Mouse (Mus musculus): ENCODE data around the gene Arhgap19. TPM values are rescaled to one million over a fixed set of nuclear protein-coding genes. Genes with fewer than 3 reads are reported as not detected.

The Arhgap19 gene
- total and polyA plus RNA-seq, 3 experiments = 20.4 to 36.8 (median 30.1) TPM

GRCm38 (mm10) chr19:41807497-41807896 lies 5.7 kb upstream of the Arhgap19 start:
- no peaks in the 10 kb centered on the region for H3K27me3 ChIP-seq (replicated peaks)
- H3K36me3 ChIP-seq (replicated peaks in 1 of 2; ENCODE audit: control insufficient read depth in 1 of 2, insufficient read depth in 1 of 2, low read length in 1 of 2) = no peaks in the 10 kb centered on the region
- peaks cover 7% of the 10 kb centered on the region for H3K9me3 ChIP-seq (replicated peaks; ENCODE audit: low read length)
- no peak overlapping the region for H3K9ac ChIP-seq (ENCODE audit: insufficient read depth, low read depth)
- TF ChIP-seq TBP (conservative IDR thresholded peaks at IDR 0.05; ENCODE audit: low read depth, low read length) = no peak
- no peak for TF ChIP-seq IRF4 (IDR thresholded peaks at IDR 0.05; ENCODE audit: low read depth, low read length)
- no peak for TF ChIP-seq MYC (IDR thresholded peaks at IDR 0.05; ENCODE audit: low read depth, low read length)
- no peak for TF ChIP-seq PAX5 (IDR thresholded peaks at IDR 0.05; ENCODE audit: low read length)
- TF ChIP-seq JUND (conservative IDR thresholded peaks at IDR 0.05; ENCODE audit: low read depth, low read length) = no peak
- TF ChIP-seq CHD2 (IDR thresholded peaks at IDR 0.05; ENCODE audit: low read length) = no peak
- TF ChIP-seq POLR2A (IDR thresholded peaks at IDR 0.05; ENCODE audit: low read depth, low read length) = no peak
- no peak for TF ChIP-seq UBTF (IDR thresholded peaks at IDR 0.05; ENCODE audit: low read depth, low read length)
- no peak for TF ChIP-seq HCFC1 (IDR thresholded peaks at IDR 0.05; ENCODE audit: low read depth, low read length)
- H3K4me1 ChIP-seq (ENCODE audit: control insufficient read depth in 1 of 2, insufficient read depth in 2 of 2) = peaks cover 2 to 9% of the 10 kb centered on the region in 2 experiments; a peak in 3 of 4 replicates
- H3K27ac ChIP-seq (ENCODE audit: insufficient read depth, low read depth) = no peak overlapping the region
- dilution Hi-C loops (cut with MboI; ENCODE audit: extremely low pct_ligation_motif_present, extremely low pct_unique_long_range_greater_than_20kb, low sequenced_read_pairs) (no loop called here), in situ Hi-C loops (cut with MboI; ENCODE audit: low pct_ligation_motif_present, low pct_unique_long_range_greater_than_20kb, low sequenced_read_pairs) (no loop called here)
- DNase-seq (ENCODE audit: extremely low read depth) = no peak
- H3K4me2 ChIP-seq (ENCODE audit: insufficient read depth, low read depth, poor library complexity, severe bottlenecking) = no peak overlapping the region
- H3K4me3 ChIP-seq (replicated peaks in 1 of 3; ENCODE audit: low read depth in 2 of 3, low read length in 2 of 3, poor library complexity in 1 of 3) = no peak overlapping the region
- no peaks in the 10 kb centered on the region for H3K79me2 ChIP-seq (replicated peaks; ENCODE audit: control insufficient read depth, extremely low read depth, insufficient read depth, poor library complexity, severe bottlenecking)

- H3K4me1 ChIP-seq (ENCODE audit: control insufficient read depth in 1 of 2, insufficient read depth in 2 of 2) = peaks cover 2 to 15% of the 10 kb centered on the region in 2 experiments; a peak in 3 of 4 replicates
- no peak for TF ChIP-seq JUND (conservative IDR thresholded peaks at IDR 0.05; ENCODE audit: low read depth, low read length)
- TF ChIP-seq ZKSCAN1 (IDR thresholded peaks at IDR 0.05; ENCODE audit: borderline replicate concordance, low read depth, low read length) = no peak
- TF ChIP-seq MAX (IDR thresholded peaks at IDR 0.05; ENCODE audit: low read length) = no peak
- TF ChIP-seq UBTF (IDR thresholded peaks at IDR 0.05; ENCODE audit: low read depth, low read length) = no peak
- no peak for TF ChIP-seq MYC (IDR thresholded peaks at IDR 0.05; ENCODE audit: low read depth, low read length)
- no peak for TF ChIP-seq ELF1 (IDR thresholded peaks at IDR 0.05; ENCODE audit: low read depth, low read length)
- no peak for TF ChIP-seq BHLHE40 (IDR thresholded peaks at IDR 0.05; ENCODE audit: low read depth, low read length)
- TF ChIP-seq CTCF (conservative IDR thresholded peaks at IDR 0.05 in 1 of 2, IDR thresholded peaks at IDR 0.05 in 1 of 2; ENCODE audit: low read depth in 2 of 2, low read length in 2 of 2) = peak in 1 of 2 experiments; percentile 44; a peak in 2 of 4 replicates
- TF ChIP-seq EP300 (IDR thresholded peaks at IDR 0.05; ENCODE audit: low read length) = no peak
- 0 out of 2 replicates have a peak, but pooled peaks have one; percentile 3 for TF ChIP-seq SMC3 (IDR thresholded peaks at IDR 0.05; ENCODE audit: low read depth, low read length)
Observed at GRCm38 (mm10) chr19:41805831-41806230, 4.0 kb upstream of the Arhgap19 start.

More at GRCm38 (mm10) chr19:41805831-41806230, 4.0 kb upstream of the Arhgap19 start:
- no peaks in the 10 kb centered on the region for H3K36me3 ChIP-seq (replicated peaks in 1 of 2; ENCODE audit: control insufficient read depth in 1 of 2, insufficient read depth in 1 of 2, low read length in 1 of 2)
- no peak overlapping the region for H3K4me2 ChIP-seq (ENCODE audit: insufficient read depth, low read depth, poor library complexity, severe bottlenecking)
- 0 out of 2 replicates have a peak, but pooled peaks cover 2% of the 10 kb centered on the region for H3K79me2 ChIP-seq (replicated peaks; ENCODE audit: control insufficient read depth, extremely low read depth, insufficient read depth, poor library complexity, severe bottlenecking)
- in situ Hi-C loops (cut with MboI; ENCODE audit: low pct_ligation_motif_present, low pct_unique_long_range_greater_than_20kb, low sequenced_read_pairs) (no loop called here), dilution Hi-C loops (cut with MboI; ENCODE audit: extremely low pct_ligation_motif_present, extremely low pct_unique_long_range_greater_than_20kb, low sequenced_read_pairs) (no loop called here)
- no peaks in the 10 kb centered on the region for H3K27me3 ChIP-seq (replicated peaks)
- DNase-seq (ENCODE audit: extremely low read depth) = no peak
- H3K4me3 ChIP-seq (replicated peaks in 1 of 3; ENCODE audit: low read depth in 2 of 3, low read length in 2 of 3, poor library complexity in 1 of 3) = no peak overlapping the region
- H3K27ac ChIP-seq (ENCODE audit: insufficient read depth, low read depth) = no peak overlapping the region
- H3K9ac ChIP-seq (ENCODE audit: insufficient read depth, low read depth) = no peak overlapping the region
- peaks cover 7% of the 10 kb centered on the region for H3K9me3 ChIP-seq (replicated peaks; ENCODE audit: low read length)

Data from CH12.LX (cell line).